Mouse (Mus musculus) heart, embryonic 15.5 days (tissue): ENCODE results near the gene Auts2. TPM values are rescaled to one million over a fixed set of nuclear protein-coding genes. Genes with fewer than 3 reads are reported as not detected.

Source experiments
- ATAC-seq: fragments of 200-750 bp; cut with Nextera tagmentation; replicated peaks from 2 replicates; pipeline ENCODE4 v1.8.0; 2017; ENCODE audit warnings: low read depth, moderate TSS enrichment; ENCODE audit not compliant: insufficient number of reproducible peaks, insufficient read depth, low FRiP score
- H3K27ac ChIP-seq: fragments of 300-500 bp; sonication (generic); 2 replicates; pipeline ENCODE4 v1.5.1; 2015; ENCODE audit warnings: mild to moderate bottlenecking, inconsistent platforms
- H3K27me3 ChIP-seq: fragments of 300-500 bp; sonication (generic); 2 replicates; pipeline ENCODE4 v1.6.1; 2015; ENCODE audit warnings: inconsistent platforms
- H3K36me3 ChIP-seq: fragments of 300-500 bp; sonication (generic); 2 replicates; pipeline ENCODE4 v1.6.1; 2015; ENCODE audit warnings: mild to moderate bottlenecking, inconsistent platforms
- H3K4me1 ChIP-seq: fragments of 300-500 bp; sonication (generic); replicated peaks from 2 replicates; pipeline ENCODE4 v1.6.1; 2015; ENCODE audit warnings: inconsistent platforms
- H3K4me2 ChIP-seq: fragments of 300-500 bp; sonication (generic); 2 replicates; pipeline ENCODE4 v1.6.1; 2015; ENCODE audit warnings: inconsistent platforms, mild to moderate bottlenecking, moderate library complexity
- H3K4me3 ChIP-seq: fragments of 300-500 bp; sonication (generic); 2 replicates; pipeline ENCODE4 v1.5.1; 2015; ENCODE audit warnings: mild to moderate bottlenecking, inconsistent platforms
- H3K9ac ChIP-seq: fragments of 300-500 bp; sonication (generic); 2 replicates; pipeline ENCODE4 v1.6.1; 2015; ENCODE audit warnings: mild to moderate bottlenecking, inconsistent platforms
- H3K9me3 ChIP-seq: fragments of 300-500 bp; sonication (generic); replicated peaks from 2 replicates; pipeline ENCODE4 v1.6.1; 2016; ENCODE audit warnings: inconsistent platforms
- WGBS: fragments of 180-500 bp; shearing (Covaris S2); methylation state at CpG from one replicate; pipeline ENCODE4 v1.1.7; 2015; ENCODE audit warnings: mixed read lengths; 5-methylcytosine and 5-hydroxymethylcytosine counted together
- polyA plus RNA-seq: library from polyadenylated mRNA; unstranded; fragments of >200 nt; fragmentation: Nextera tagmentation; extraction: Ambion mirVana; gene quantifications from 2 replicates; pipeline ENCODE4 v1.2.1, GENCODE M21; 2015

Auts2 gene
- polyA plus RNA-seq, 1 experiment from 2014 or later: 12.9 TPM

GRCm38 (mm10) chr5:132235460-132235859 is 307.7 kb downstream of the Auts2 start:
- no peak overlapping the region for H3K27ac ChIP-seq
- H3K4me2 ChIP-seq: no peak overlapping the region
- no peak overlapping the region for H3K4me3 ChIP-seq
- no peak overlapping the region for H3K9ac ChIP-seq
- no peaks in the 10 kb centered on the region for H3K9me3 ChIP-seq
- ATAC-seq: no peak
- H3K36me3 ChIP-seq: no peaks in the 10 kb centered on the region
- peaks cover 4% of the 10 kb centered on the region; the same call in 1 of the 2 replicates for H3K27me3 ChIP-seq
- WGBS: 80% methylated on average over 5 of the region's 5 CpGs
- peaks cover 6% of the 10 kb centered on the region for H3K4me1 ChIP-seq

GRCm38 (mm10) chr5:132234471-132234870 is 308.7 kb downstream of the Auts2 start:
- H3K4me2 ChIP-seq: no peak overlapping the region
- H3K27ac ChIP-seq: no peak overlapping the region
- H3K27me3 ChIP-seq: peaks cover 4% of the 10 kb centered on the region; the same call in 1 of the 2 replicates
- 77% methylated on average over 7 of the region's 7 CpGs for WGBS
- H3K9me3 ChIP-seq: no peaks in the 10 kb centered on the region
- no peaks in the 10 kb centered on the region for H3K36me3 ChIP-seq
- peaks cover 13% of the 10 kb centered on the region for H3K4me1 ChIP-seq
- no peak overlapping the region for H3K9ac ChIP-seq
- H3K4me3 ChIP-seq: no peak overlapping the region
- no peak for ATAC-seq

- H3K36me3 ChIP-seq: no peaks in the 10 kb centered on the region
- H3K9ac ChIP-seq: no peak overlapping the region
- H3K9me3 ChIP-seq: no peaks in the 10 kb centered on the region
- WGBS: 37% methylated on average over 10 of the region's 10 CpGs
- no peak overlapping the region for H3K4me3 ChIP-seq
- 0 out of 2 replicates have a peak overlapping the region, but pooled peaks have one; percentile 13 for H3K4me2 ChIP-seq
- peaks cover 19% of the 10 kb centered on the region for H3K4me1 ChIP-seq
- ATAC-seq: peak; percentile 34; the same call in 1 of the 2 replicates
- H3K27ac ChIP-seq: no peak overlapping the region
- H3K27me3 ChIP-seq: peaks cover 14% of the 10 kb centered on the region; the same call in 1 of the 2 replicates
Observed at GRCm38 (mm10) chr5:132231280-132232047, 311.7 kb downstream of the Auts2 start.

GRCm38 (mm10) chr5:132229644-132230357 is 313.3 kb downstream of the Auts2 start:
- H3K27me3 ChIP-seq: peaks cover 14% of the 10 kb centered on the region; the same call in 1 of the 2 replicates
- no peak overlapping the region for H3K9ac ChIP-seq
- ATAC-seq: peak; percentile 87
- WGBS: 11% methylated on average over 8 of the region's 8 CpGs
- 0 out of 2 replicates have a peak overlapping the region, but pooled peaks have one; percentile 1 for H3K4me3 ChIP-seq
- H3K36me3 ChIP-seq: no peaks in the 10 kb centered on the region
- peak overlapping the region; percentile 46 for H3K27ac ChIP-seq
- peak overlapping the region; percentile 47 for H3K4me2 ChIP-seq
- peaks cover 19% of the 10 kb centered on the region for H3K4me1 ChIP-seq
- H3K9me3 ChIP-seq: no peaks in the 10 kb centered on the region; the same call in 1 of the 2 replicates

GRCm38 (mm10) chr5:132229023-132229422 is 314.1 kb downstream of the Auts2 start:
- H3K9ac ChIP-seq: no peak overlapping the region
- peaks cover 18% of the 10 kb centered on the region for H3K27me3 ChIP-seq
- no peak overlapping the region for H3K4me2 ChIP-seq
- no peaks in the 10 kb centered on the region for H3K36me3 ChIP-seq
- no peaks in the 10 kb centered on the region; the same call in 1 of the 2 replicates for H3K9me3 ChIP-seq
- 0 out of 2 replicates have a peak overlapping the region, but pooled peaks have one; percentile 46 for H3K27ac ChIP-seq
- 46% methylated on average over 1 of the region's 1 CpGs for WGBS
- no peak for ATAC-seq
- H3K4me3 ChIP-seq: no peak overlapping the region
- peaks cover 19% of the 10 kb centered on the region for H3K4me1 ChIP-seq

- Histone ChIP-seq H3K4me2 (no peak overlapping the region), H3K9ac (no peak overlapping the region), H3K4me1 (no peaks in the 10 kb centered on the region), H3K9me3 (no peaks in the 10 kb centered on the region; the same call in 1 of the 2 replicates), H3K27me3 (peaks cover 4% of the 10 kb centered on the region; the same call in 1 of the 2 replicates), H3K27ac (no peak overlapping the region), H3K36me3 (no peaks in the 10 kb centered on the region), H3K4me3 (no peak overlapping the region)
- ATAC-seq: no peak
- WGBS: 85% methylated on average over 12 of the region's 12 CpGs
Observed at GRCm38 (mm10) chr5:132220376-132220930, 322.7 kb downstream of the Auts2 start.

GRCm38 (mm10) chr5:132216143-132216542 is 327.0 kb downstream of the Auts2 start:
- no peak overlapping the region for H3K4me2 ChIP-seq
- no peaks in the 10 kb centered on the region for H3K9me3 ChIP-seq
- H3K4me1 ChIP-seq: no peaks in the 10 kb centered on the region
- no peak overlapping the region for H3K9ac ChIP-seq
- H3K27ac ChIP-seq: no peak overlapping the region
- H3K27me3 ChIP-seq: no peaks in the 10 kb centered on the region
- 88% methylated on average over 2 of the region's 2 CpGs for WGBS
- no peak overlapping the region for H3K4me3 ChIP-seq
- no peak for ATAC-seq
- H3K36me3 ChIP-seq: no peaks in the 10 kb centered on the region

GRCm38 (mm10) chr5:132212446-132212845 is 330.7 kb downstream of the Auts2 start:
- 73% methylated on average over 2 of the region's 2 CpGs for WGBS
- H3K27ac ChIP-seq: no peak overlapping the region
- no peaks in the 10 kb centered on the region for H3K9me3 ChIP-seq
- no peak overlapping the region for H3K4me2 ChIP-seq
- no peaks in the 10 kb centered on the region; the same call in 1 of the 2 replicates for H3K4me1 ChIP-seq
- H3K27me3 ChIP-seq: no peaks in the 10 kb centered on the region
- H3K4me3 ChIP-seq: no peak overlapping the region
- no peak for ATAC-seq
- no peaks in the 10 kb centered on the region for H3K36me3 ChIP-seq
- H3K9ac ChIP-seq: no peak overlapping the region

- no peaks in the 10 kb centered on the region for H3K36me3 ChIP-seq
- H3K4me2 ChIP-seq: no peak overlapping the region
- no peak for ATAC-seq
Observed at GRCm38 (mm10) chr5:132209694-132210093, 333.4 kb downstream of the Auts2 start.

GRCm38 (mm10) chr5:132206220-132206619 is 336.9 kb downstream of the Auts2 start:
- Histone ChIP-seq H3K9me3 (no peaks in the 10 kb centered on the region), H3K4me1 (peaks cover 11% of the 10 kb centered on the region), H3K4me3 (no peak overlapping the region), H3K9ac (no peak overlapping the region), H3K4me2 (no peak overlapping the region), H3K27ac (no peak overlapping the region), H3K36me3 (no peaks in the 10 kb centered on the region), H3K27me3 (no peaks in the 10 kb centered on the region)
- WGBS: 90% methylated on average over 1 of the region's 1 CpGs
- no peak for ATAC-seq

More at GRCm38 (mm10) chr5:132209694-132210093, 333.4 kb downstream of the Auts2 start:
- Histone ChIP-seq H3K9ac (no peak overlapping the region), H3K27ac (no peak overlapping the region), H3K4me1 (no peaks in the 10 kb centered on the region; the same call in 1 of the 2 replicates), H3K9me3 (no peaks in the 10 kb centered on the region), H3K4me3 (no peak overlapping the region), H3K27me3 (no peaks in the 10 kb centered on the region)

- Histone ChIP-seq H3K9ac (no peak overlapping the region), H3K9me3 (no peaks in the 10 kb centered on the region), H3K36me3 (no peaks in the 10 kb centered on the region), H3K4me3 (no peak overlapping the region), H3K27me3 (no peaks in the 10 kb centered on the region), H3K4me2 (no peak overlapping the region), H3K4me1 (peaks cover 16% of the 10 kb centered on the region), H3K27ac (no peak overlapping the region)
- 75% methylated on average over 11 of the region's 11 CpGs for WGBS
- ATAC-seq: no peak
Observed at GRCm38 (mm10) chr5:132203846-132204245, 339.3 kb downstream of the Auts2 start.
